Mouse (Mus musculus) mature B cell (primary cell): ENCODE results near the gene Rcor1.

ENCODE experiments used
- in situ Hi-C: fragments of 300-500 bp; cut with MboI; formaldehyde crosslinking; loops from 2 replicates; pipeline ENCODE4 v1.14.3; 2019

Rcor1 gene

GRCm38 (mm10) chr12:111021138-111021537 is 18.0 kb upstream of the Rcor1 start:
- in situ Hi-C loops, result no loop called here

DNA sequence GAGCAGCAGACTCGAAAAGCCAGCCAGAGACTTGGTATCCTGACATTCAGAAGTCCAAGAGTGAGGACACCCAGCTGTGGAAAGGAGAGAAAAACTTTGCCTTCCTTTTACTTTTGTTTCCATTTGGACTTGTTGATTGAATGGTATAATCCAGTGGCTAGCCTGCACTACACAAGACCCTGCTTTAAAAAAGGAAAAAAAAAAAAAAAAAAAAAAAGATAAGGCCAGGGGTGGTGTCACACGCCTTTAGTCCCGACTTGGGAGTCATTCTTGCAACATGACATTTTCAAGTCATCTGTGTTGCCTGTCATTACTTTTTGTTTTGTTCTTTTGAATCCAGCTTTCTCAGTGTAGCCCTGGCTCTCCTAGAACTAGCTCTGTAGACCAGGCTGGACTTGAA is 17.6 kb upstream of the Rcor1 start:
- in situ Hi-C loops, result no loop called here

GRCm38 (mm10) chr12:111028176-111029167 is 10.7 kb upstream of the Rcor1 start:
- in situ Hi-C loops, result no loop called here

GRCm38 (mm10) chr12:111029291-111029890 is 9.8 kb upstream of the Rcor1 start:
- in situ Hi-C loops, result no loop called here

GRCm38 (mm10) chr12:111032839-111033238 is 6.3 kb upstream of the Rcor1 start:
- in situ Hi-C loops, result no loop called here

GRCm38 (mm10) chr12:111035182-111035824 is 3.8 kb upstream of the Rcor1 start:
- in situ Hi-C loops, result no loop called here

- in situ Hi-C loops, result no loop called here
These were observed 2.9 kb upstream of the Rcor1 start for GRCm38 (mm10) chr12:111036198-111036775.

- in situ Hi-C loops, result no loop called here
These were observed 1.6 kb upstream of the Rcor1 start for GRCm38 (mm10) chr12:111037241-111038180.

DNA sequence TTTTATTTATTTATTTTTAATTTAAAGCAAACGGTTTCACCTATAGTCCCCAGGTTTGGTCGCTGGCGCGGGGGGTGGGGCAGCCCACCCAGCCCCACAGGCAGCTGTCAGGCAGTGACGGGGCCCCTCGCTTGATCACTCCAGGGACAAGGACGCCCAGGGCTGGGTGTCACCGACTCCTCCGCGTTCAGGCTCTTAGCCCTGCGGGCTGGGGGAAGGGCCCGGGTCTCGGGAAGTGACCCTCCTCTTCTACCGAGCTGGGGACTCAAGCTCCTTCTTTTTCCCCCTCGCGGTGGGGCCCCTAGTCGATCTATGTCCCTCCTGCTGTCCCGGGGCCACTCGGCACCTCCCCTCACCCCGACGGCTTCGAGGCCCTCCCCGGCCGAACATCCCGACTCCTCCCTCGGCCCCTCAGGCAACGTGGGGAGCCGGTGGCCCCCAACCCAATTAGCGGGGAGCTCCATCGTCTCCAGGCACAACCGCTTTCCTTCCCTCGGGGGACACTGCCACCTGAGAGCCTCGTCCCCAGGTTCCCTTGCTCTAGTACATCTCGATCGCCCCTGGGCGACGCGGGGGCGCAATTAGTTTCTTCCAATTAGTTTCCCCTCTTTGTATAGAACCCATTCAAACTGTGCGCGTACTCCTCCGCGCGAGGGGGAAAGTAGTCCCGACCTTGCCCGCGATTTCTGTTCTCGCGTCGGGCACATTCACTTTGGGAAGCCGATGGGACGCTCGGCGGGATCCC is 748 bp upstream of the Rcor1 start:
- in situ Hi-C loops, result no loop called here

- in situ Hi-C loops, result no loop called here
These were observed 800 bp downstream of the Rcor1 start for GRCm38 (mm10) chr12:111039771-111040530.

- in situ Hi-C loops, result no loop called here
These were observed 1.3 kb downstream of the Rcor1 start for GRCm38 (mm10) chr12:111040531-111040860.

GRCm38 (mm10) chr12:111041196-111041595 is 2.0 kb downstream of the Rcor1 start:
- in situ Hi-C loops, result no loop called here

DNA sequence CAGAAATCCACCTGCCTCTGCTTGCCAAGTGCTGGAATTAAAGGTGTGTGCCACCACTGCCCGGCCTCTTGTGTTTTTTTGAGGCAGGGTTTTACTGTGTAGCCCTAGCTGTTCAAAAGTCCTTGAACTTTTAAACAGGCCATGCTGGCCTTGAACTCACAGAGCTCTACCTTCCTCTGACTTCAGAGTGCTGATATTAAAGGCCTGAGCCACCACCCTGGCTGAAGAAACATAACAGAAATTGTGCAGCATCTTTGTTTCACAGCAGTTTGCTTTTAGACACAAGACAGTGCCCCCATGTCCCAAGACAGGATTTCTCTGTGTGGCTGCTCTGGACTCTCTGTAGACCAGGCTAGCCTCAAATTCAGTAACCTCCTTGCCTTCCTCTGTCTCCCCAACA is 3.2 kb downstream of the Rcor1 start:
- in situ Hi-C loops, result no loop called here

- in situ Hi-C loops, result no loop called here
These were observed 5.7 kb downstream of the Rcor1 start for GRCm38 (mm10) chr12:111044880-111045279.

DNA sequence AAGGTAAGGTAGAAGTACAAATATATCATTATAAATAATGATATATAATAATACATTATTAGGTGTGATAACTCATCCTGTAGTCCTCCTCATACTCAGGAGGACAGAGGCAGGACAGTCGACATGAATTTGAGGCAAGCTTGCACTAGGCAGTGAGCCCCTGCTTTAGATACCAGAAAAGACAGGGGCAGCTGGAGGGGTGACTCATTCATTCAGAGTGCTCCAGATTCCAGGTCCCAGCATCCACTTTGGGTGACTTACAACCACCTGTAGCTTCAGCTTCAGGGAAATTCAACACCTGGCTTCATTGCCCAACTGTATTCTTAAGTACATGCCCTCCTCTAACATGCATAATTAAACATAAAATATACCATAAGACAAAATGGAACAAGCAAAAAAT is 7.7 kb downstream of the Rcor1 start:
- in situ Hi-C loops, result no loop called here

- in situ Hi-C loops, result no loop called here
These were observed 9.1 kb downstream of the Rcor1 start for GRCm38 (mm10) chr12:111048201-111048600.

DNA sequence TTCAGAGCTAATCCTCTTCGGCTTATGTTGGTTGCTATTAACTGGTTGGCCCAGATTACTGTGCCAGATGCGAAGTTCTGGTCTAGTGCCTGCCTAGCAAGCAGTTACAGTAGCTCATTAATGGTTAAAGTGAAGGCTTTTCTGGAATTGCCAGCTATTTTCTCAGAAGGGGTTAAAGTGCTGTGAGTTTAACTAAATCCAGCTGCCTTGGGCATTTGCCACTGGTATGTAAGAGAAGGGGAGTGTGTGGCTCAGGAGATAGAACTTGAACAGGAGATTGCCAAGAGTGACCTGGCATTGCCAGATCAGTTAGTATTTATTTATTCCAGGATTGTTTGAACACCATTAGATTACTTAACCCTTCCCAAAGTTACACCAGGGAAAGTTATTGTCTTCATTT is 11.1 kb downstream of the Rcor1 start:
- in situ Hi-C loops, result no loop called here

GRCm38 (mm10) chr12:111063361-111063760 is 24.2 kb downstream of the Rcor1 start:
- in situ Hi-C loops, result no loop called here

DNA sequence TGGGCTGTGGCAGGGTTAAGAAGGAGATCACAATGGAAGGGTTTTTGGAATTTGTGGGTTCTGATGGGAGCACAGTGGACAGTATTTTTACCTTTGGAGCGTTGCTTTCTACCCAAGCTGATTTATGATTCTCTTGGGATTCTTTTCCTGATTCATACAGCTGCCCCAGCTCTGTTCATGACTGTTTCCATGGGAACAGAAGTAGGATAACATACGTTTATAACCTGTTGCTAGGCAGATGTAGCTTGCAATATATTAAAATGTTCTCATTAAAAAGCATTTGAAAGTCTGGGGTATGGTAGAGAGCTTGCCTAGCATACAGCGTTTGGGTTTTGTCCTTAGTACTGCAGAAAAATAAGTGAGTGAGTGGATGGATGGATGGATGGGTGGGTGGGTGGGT is 25.1 kb downstream of the Rcor1 start:
- in situ Hi-C loops, result no loop called here

DNA sequence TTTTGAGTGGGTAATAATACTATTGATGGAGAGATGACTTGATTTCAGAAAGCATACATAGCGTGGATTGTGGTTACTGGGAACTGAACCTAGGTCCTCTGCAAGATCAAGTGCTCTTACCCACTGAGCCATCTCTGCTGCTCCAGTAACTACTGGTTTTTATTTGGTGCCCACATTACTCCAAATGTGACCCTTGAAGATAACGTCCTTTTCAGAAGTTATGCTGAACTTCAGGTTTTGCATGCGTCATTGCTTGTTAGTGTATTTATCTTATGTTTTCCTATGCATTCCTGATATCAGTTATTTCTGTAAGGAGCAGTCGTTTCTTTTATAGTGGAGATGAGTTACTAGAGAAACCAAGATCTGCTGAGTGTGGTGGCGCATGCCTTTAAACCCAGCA is 26.2 kb downstream of the Rcor1 start:
- in situ Hi-C loops, result no loop called here
